Mouse (Mus musculus) kidney, embryonic 15.5 days (tissue): ENCODE measurements at regions not wholly inside any gene's neighbourhood (a gene's known extent, or its start where the extent isn't known, plus 50 kb on each side); places are given as distances from the start of the nearest gene placed in this dataset.
"Not testable (repeated sequence)": the region's sequence is repeated elsewhere in the genome, so short reads cannot be mapped to it uniquely, and the experiment has no call there.

Source experiments
- ATAC-seq: fragments of 200-750 bp; cut with Nextera tagmentation; replicated peaks from 2 replicates; pipeline ENCODE4 v1.8.0; 2017; ENCODE audit warnings: moderate TSS enrichment; ENCODE audit not compliant: low FRiP score
- H3K27ac ChIP-seq: fragments of 300-500 bp; sonication (generic); 2 replicates; pipeline ENCODE4 v1.5.1; 2015; ENCODE audit warnings: mild to moderate bottlenecking, inconsistent platforms
- H3K27me3 ChIP-seq: fragments of 300-500 bp; sonication (generic); 2 replicates; pipeline ENCODE4 v1.6.1; 2015; ENCODE audit warnings: inconsistent platforms
- H3K36me3 ChIP-seq: fragments of 300-500 bp; sonication (generic); 2 replicates; pipeline ENCODE4 v1.6.1; 2015; ENCODE audit warnings: inconsistent platforms
- H3K4me1 ChIP-seq: fragments of 300-500 bp; sonication (generic); 2 replicates; pipeline ENCODE4 v1.6.1; 2015; ENCODE audit warnings: inconsistent platforms
- H3K4me2 ChIP-seq: fragments of 300-500 bp; sonication (generic); 2 replicates; pipeline ENCODE4 v1.6.1; 2015; ENCODE audit warnings: moderate library complexity, mild to moderate bottlenecking, inconsistent platforms
- H3K4me3 ChIP-seq: fragments of 300-500 bp; sonication (generic); replicated peaks from 2 replicates; pipeline ENCODE4 v1.5.1; 2015; ENCODE audit warnings: mild to moderate bottlenecking, inconsistent platforms
- H3K9ac ChIP-seq: fragments of 300-500 bp; sonication (generic); 2 replicates; pipeline ENCODE4 v1.6.1; 2015; ENCODE audit warnings: mild to moderate bottlenecking, inconsistent platforms
- H3K9me3 ChIP-seq: fragments of 300-500 bp; sonication (generic); replicated peaks from 2 replicates; pipeline ENCODE4 v1.6.1; 2016; ENCODE audit warnings: inconsistent platforms
- WGBS: fragments of 180-500 bp; shearing (Covaris S2); methylation state at CpG from one replicate; pipeline ENCODE4 v1.1.7; 2015; ENCODE audit warnings: mixed read lengths; 5-methylcytosine and 5-hydroxymethylcytosine counted together

DNA sequence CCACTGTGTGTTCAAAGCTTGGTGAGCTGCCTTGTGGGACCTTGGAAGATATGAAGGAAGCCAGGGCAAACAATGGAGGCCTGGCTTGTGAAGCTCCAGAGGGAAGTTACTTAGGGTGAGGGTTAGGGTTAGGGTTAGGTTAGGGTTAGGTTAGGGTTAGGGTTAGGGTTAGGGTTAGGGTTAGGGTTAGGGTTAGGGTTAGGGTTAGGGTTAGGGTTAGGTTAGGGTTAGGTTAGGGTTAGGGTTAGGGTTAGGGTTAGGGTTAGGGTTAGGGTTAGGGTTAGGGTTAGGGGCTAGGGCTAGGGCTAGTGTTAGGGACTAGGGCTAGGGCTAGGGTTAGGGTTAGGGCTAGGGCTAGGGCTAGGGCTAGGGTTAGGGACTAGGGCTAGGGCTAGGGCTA lies 329.7 kb downstream of the Ajap1 start:
- not testable (repeated sequence) for H3K9ac ChIP-seq, H3K4me3 ChIP-seq, H3K9me3 ChIP-seq, H3K27me3 ChIP-seq, H3K36me3 ChIP-seq, H3K4me1 ChIP-seq, H3K4me2 ChIP-seq, H3K27ac ChIP-seq
- ATAC-seq, result peak; percentile 60; the same call in 1 of the 2 replicates

DNA sequence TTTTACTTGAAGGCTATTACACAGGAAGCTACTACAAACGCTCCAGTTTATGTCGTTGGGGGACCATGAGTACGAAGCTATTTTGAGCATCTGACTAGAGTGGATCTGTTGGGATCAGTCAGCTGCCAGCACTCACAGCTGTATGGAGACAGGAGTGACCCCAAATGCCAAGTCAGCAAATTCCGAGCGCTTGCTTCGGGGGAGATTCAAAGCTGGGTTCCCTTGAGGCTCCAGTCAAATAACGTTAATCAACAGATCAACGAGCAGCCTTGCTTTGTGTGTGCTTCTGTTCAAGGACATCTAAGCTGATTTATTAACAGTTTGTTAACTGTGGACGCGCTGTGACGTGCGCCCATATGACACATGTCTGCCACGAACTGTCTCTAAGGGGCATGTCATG lies 349.5 kb downstream of the Ajap1 start:
- H3K4me3 ChIP-seq, result no peak overlapping the region
- H3K4me2 ChIP-seq, result no peak overlapping the region
- 51% methylated on average over 13 of the region's 13 CpGs for WGBS
- peak overlapping the region; percentile 48; the same call in 1 of the 2 replicates for H3K27ac ChIP-seq
- 0 out of 2 replicates have a peak, but pooled peaks cover under 1% of the 10 kb centered on the region for H3K9me3 ChIP-seq
- H3K4me1 ChIP-seq, result peaks cover 10% of the 10 kb centered on the region
- no peaks in the 10 kb centered on the region for H3K27me3 ChIP-seq
- no peak overlapping the region for H3K9ac ChIP-seq
- no peaks in the 10 kb centered on the region for H3K36me3 ChIP-seq
- ATAC-seq, result peak; percentile 40; the same call in 1 of the 2 replicates

DNA sequence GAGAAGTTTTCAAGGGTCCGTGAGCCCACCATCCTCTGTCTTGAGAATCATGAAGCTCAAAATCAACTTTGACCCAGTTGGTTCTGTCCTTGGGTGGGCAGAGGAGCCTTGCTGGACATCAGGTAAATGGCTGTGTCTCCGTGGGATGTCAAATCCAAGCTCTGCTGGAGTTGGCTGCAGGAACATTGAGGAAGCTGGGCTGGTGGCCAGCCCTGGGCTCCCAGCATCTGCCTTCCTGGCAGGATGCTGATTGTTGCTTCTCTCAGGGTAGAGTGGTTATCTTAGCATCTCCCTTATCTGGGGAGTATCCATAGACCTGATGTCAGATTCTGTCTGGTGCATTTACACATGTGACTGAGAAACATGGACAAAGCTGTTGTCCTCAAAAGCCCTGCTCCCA lies 353.3 kb downstream of the Ajap1 start:
- H3K4me3 ChIP-seq, result no peak overlapping the region
- H3K4me2 ChIP-seq, result no peak overlapping the region
- H3K36me3 ChIP-seq, result no peaks in the 10 kb centered on the region
- H3K4me1 ChIP-seq, result peaks cover 10% of the 10 kb centered on the region
- H3K9me3 ChIP-seq, result 0 out of 2 replicates have a peak, but pooled peaks cover 3% of the 10 kb centered on the region
- WGBS, result 87% methylated on average over 2 of the region's 2 CpGs
- no peak for ATAC-seq
- H3K27ac ChIP-seq, result no peak overlapping the region
- no peaks in the 10 kb centered on the region for H3K27me3 ChIP-seq
- H3K9ac ChIP-seq, result no peak overlapping the region

DNA sequence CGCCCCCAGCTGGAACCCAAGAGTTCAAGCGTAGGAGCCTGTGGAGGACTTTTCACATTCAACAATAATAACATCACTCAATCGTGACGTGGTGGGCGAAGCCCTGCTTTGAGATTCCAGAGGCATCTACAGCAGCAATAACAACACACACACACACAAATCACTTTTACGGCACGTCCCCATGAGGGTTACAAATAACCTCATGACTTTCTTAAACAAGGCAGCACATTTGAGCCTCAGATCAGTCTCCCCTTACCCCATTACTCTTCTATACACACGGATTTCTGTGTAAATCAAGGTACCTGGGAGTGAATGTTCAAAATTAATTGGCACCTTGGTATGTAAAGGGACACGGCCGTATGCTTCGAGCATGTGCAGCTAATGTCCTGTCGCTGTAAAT lies 354.4 kb downstream of the Ajap1 start:
- WGBS, result 43% methylated on average over 12 of the region's 12 CpGs
- peaks cover 10% of the 10 kb centered on the region for H3K4me1 ChIP-seq
- no peaks in the 10 kb centered on the region for H3K27me3 ChIP-seq
- no peak overlapping the region for H3K4me2 ChIP-seq
- H3K9me3 ChIP-seq, result 0 out of 2 replicates have a peak, but pooled peaks cover 3% of the 10 kb centered on the region
- H3K27ac ChIP-seq, result no peak overlapping the region
- no peak overlapping the region for H3K4me3 ChIP-seq
- no peak overlapping the region for H3K9ac ChIP-seq
- ATAC-seq, result no peak
- no peaks in the 10 kb centered on the region for H3K36me3 ChIP-seq

DNA sequence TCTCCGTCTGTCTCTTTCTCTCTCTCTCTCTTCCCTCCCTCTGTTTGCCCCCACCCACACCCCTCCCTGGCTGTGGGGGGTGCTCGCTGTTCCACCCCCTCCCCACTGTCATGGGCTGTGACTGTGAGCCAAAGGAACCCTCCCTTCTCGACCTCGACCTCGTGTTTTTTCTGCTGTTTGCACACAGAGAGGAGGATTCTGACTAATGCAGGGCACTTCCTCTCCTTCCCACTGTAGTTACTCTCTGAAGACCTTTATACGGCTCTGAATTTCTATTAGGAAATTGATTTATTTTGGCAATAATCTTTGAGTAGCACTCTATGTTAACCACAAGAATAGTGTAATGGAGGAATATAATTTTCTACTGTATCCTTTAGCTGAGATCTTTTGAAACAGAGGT lies 362.1 kb downstream of the Ajap1 start:
- H3K9ac ChIP-seq, result no peak overlapping the region
- H3K4me1 ChIP-seq, result peaks cover 33% of the 10 kb centered on the region
- H3K27ac ChIP-seq, result peak overlapping the region; percentile 87
- H3K36me3 ChIP-seq, result no peaks in the 10 kb centered on the region
- H3K4me3 ChIP-seq, result no peak overlapping the region
- WGBS, result 15% methylated on average over 6 of the region's 6 CpGs
- ATAC-seq, result peak; percentile 20; the same call in 1 of the 2 replicates
- no peaks in the 10 kb centered on the region for H3K27me3 ChIP-seq
- peak overlapping the region; percentile 47 for H3K4me2 ChIP-seq
- no peaks in the 10 kb centered on the region for H3K9me3 ChIP-seq

- peak overlapping the region; percentile 87 for H3K27ac ChIP-seq
- H3K9me3 ChIP-seq, result no peaks in the 10 kb centered on the region
- H3K4me3 ChIP-seq, result peak overlapping the region; percentile 21; the same call in 1 of the 2 replicates
- H3K27me3 ChIP-seq, result no peaks in the 10 kb centered on the region
- peak; percentile 83 for ATAC-seq
- WGBS, result 43% methylated on average over 4 of the region's 4 CpGs
- no peaks in the 10 kb centered on the region for H3K36me3 ChIP-seq
- no peak overlapping the region for H3K9ac ChIP-seq
- peaks cover 38% of the 10 kb centered on the region for H3K4me1 ChIP-seq
- peak overlapping the region; percentile 47 for H3K4me2 ChIP-seq
Observed at GRCm38 (mm10) chr4:153119647-153120102, 362.9 kb downstream of the Ajap1 start.

GRCm38 (mm10) chr4:153118824-153119646 lies 363.6 kb downstream of the Ajap1 start:
- Histone ChIP-seq H3K4me3 (peak overlapping the region; percentile 21; the same call in 1 of the 2 replicates), H3K27me3 (no peaks in the 10 kb centered on the region), H3K4me1 (peaks cover 38% of the 10 kb centered on the region), H3K27ac (peak overlapping the region; percentile 87), H3K9ac (no peak overlapping the region), H3K9me3 (no peaks in the 10 kb centered on the region), H3K4me2 (peak overlapping the region; percentile 47), H3K36me3 (no peaks in the 10 kb centered on the region)
- ATAC-seq, result peak; percentile 87
- 35% methylated on average over 14 of the region's 14 CpGs for WGBS

DNA sequence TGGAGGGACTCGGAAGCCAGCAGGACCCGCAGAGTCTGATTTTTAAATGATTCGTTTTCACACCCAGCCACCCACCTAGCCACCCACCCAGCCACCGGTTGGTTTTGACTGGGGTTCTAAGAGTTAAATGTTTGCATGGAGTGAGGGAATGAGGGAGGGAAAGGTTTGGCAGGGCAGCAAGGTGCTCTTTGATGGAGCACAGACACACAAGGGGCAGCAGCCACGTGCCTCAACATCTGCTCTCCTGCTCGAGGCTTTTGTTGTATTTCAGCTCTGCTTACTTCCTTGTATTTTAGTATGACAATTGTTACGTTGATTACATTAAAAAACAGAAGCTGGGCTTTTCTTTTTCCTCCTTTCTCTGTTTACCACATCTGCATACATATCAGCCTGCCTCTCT lies 367.6 kb downstream of the Ajap1 start:
- Histone ChIP-seq H3K4me1 (peaks cover 26% of the 10 kb centered on the region), H3K9me3 (no peaks in the 10 kb centered on the region), H3K27me3 (no peaks in the 10 kb centered on the region), H3K4me2 (no peak overlapping the region), H3K9ac (no peak overlapping the region), H3K27ac (no peak overlapping the region), H3K36me3 (no peaks in the 10 kb centered on the region), H3K4me3 (no peak overlapping the region)
- 61% methylated on average over 7 of the region's 7 CpGs for WGBS
- ATAC-seq, result no peak

- Histone ChIP-seq H3K9me3 (no peaks in the 10 kb centered on the region), H3K36me3 (no peaks in the 10 kb centered on the region), H3K4me1 (peaks cover 11% of the 10 kb centered on the region), H3K4me2 (no peak overlapping the region), H3K27ac (no peak overlapping the region), H3K4me3 (no peak overlapping the region), H3K9ac (no peak overlapping the region), H3K27me3 (no peaks in the 10 kb centered on the region)
- WGBS, result 80% methylated on average over 2 of the region's 2 CpGs
- ATAC-seq, result no peak
Observed at GRCm38 (mm10) chr4:153113577-153113976, 369.0 kb downstream of the Ajap1 start.

GRCm38 (mm10) chr4:153110291-153110746 lies 372.3 kb downstream of the Ajap1 start:
- no peaks in the 10 kb centered on the region for H3K36me3 ChIP-seq
- 27% methylated on average over 16 of the region's 16 CpGs for WGBS
- peak; percentile 71; the same call in 1 of the 2 replicates for ATAC-seq

DNA sequence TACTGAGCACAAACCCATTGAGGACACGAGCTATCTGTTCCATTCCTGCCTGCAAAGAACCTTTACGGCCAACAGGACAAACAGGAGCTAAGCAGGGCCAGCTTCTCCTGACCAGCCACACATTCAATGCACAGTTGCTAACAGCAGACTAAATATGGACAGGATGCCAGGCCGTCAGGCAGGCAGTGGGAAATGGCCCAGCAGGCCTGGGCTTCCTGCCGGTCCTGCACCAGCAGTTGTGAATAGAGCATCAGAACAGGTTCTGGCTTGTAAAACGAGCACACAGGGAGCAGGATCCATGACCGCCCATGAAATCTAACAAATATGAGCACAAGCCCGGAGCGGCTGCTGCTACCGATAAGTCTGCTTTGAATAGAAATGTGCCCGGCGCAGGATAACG lies 384.0 kb downstream of the Ajap1 start:
- no peak overlapping the region for H3K9ac ChIP-seq
- no peaks in the 10 kb centered on the region for H3K9me3 ChIP-seq
- H3K4me2 ChIP-seq, result no peak overlapping the region
- no peak overlapping the region for H3K4me3 ChIP-seq
- no peaks in the 10 kb centered on the region for H3K36me3 ChIP-seq
- peaks cover 10% of the 10 kb centered on the region for H3K4me1 ChIP-seq
- 83% methylated on average over 12 of the region's 12 CpGs for WGBS
- no peak for ATAC-seq
- no peaks in the 10 kb centered on the region for H3K27me3 ChIP-seq
- no peak overlapping the region for H3K27ac ChIP-seq

More at GRCm38 (mm10) chr4:153110291-153110746, 372.3 kb downstream of the Ajap1 start:
- Histone ChIP-seq H3K4me3 (no peak overlapping the region), H3K9ac (no peak overlapping the region), H3K9me3 (peaks cover 4% of the 10 kb centered on the region), H3K4me1 (0 out of 2 replicates have a peak, but pooled peaks cover 4% of the 10 kb centered on the region), H3K27me3 (no peaks in the 10 kb centered on the region), H3K27ac (0 out of 2 replicates have a peak overlapping the region, but pooled peaks have one; percentile 9), H3K4me2 (peak overlapping the region; percentile 22; the same call in 1 of the 2 replicates)

DNA sequence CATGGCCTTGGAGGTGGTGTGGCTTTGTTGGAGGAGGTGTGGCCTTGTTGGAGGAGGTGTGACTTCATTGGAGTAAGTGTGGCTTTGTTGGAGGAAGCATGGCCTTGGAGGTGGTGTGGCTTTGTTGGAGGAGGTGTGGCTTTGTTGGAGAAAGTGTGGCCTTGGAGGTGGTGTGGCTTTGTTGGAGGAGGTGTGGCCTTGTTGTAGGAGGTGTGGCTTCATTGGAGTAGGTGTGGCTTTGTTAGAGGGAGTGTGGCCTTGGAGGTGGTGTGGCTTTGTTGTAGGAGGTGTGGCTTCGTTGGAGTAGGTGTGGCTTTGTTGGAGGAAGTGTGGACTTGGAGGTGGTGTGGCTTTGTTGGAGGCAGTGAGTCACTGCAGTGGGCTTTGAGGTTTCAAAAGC lies 385.0 kb downstream of the Ajap1 start:
- no peaks in the 10 kb centered on the region for H3K36me3 ChIP-seq
- H3K4me3 ChIP-seq, result no peak overlapping the region
- no peaks in the 10 kb centered on the region for H3K9me3 ChIP-seq
- no peaks in the 10 kb centered on the region for H3K27me3 ChIP-seq
- peaks cover 19% of the 10 kb centered on the region for H3K4me1 ChIP-seq
- ATAC-seq, result no peak
- no peak overlapping the region for H3K9ac ChIP-seq
- WGBS, result 95% methylated on average over 1 of the region's 1 CpGs
- H3K27ac ChIP-seq, result no peak overlapping the region
- H3K4me2 ChIP-seq, result no peak overlapping the region
